Mouse (Mus musculus): ENCODE measurements around the gene Olfr221. TPM values are rescaled to one million over a fixed set of nuclear protein-coding genes. Genes with fewer than 3 reads are reported as not detected.

Olfr221 gene
- polyA plus RNA-seq, 1 experiment from 2014 or later: not detected

DNA sequence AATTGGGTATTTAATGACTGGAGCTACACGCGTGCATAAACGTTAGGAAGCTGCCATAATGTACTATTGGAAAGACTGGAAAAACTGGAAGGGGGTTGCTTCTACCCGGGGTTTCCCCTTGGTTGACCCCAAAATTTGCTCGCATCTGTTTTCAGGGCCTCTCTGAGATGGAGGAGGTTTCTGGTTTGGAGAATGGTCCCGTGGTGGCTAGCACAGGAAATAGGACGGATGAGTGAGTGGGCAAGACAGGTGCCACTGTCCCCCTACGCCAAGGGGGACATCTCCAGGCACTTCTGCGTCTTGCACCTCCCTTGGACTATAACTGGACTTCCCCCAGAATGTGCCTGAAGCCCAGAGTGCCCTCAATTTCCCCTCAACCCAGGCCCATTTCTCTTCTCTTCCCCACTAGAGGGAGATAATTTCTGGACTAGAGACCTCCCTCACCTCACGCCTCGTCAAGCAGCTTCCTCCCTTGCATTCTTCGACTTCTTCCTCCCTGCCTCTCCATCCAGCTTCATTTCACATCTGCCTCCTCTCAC lies 23.1 kb downstream of the Olfr221 start:
- no peaks in the 10 kb centered on the region for H3K9me3 ChIP-seq (replicated peaks)
- peaks cover 87% of the 10 kb centered on the region for H3K4me1 ChIP-seq (replicated peaks)
- peak overlapping the region; percentile 93 for H3K4me2 ChIP-seq
- ATAC-seq (ENCODE audit: insufficient read depth): peak; percentile 19
- no peaks in the 10 kb centered on the region for H3K27me3 ChIP-seq
- WGBS (ENCODE audit: insufficient replicate concordance): 24% methylated on average over 12 of the region's 12 CpGs
- no peaks in the 10 kb centered on the region for H3K36me3 ChIP-seq (replicated peaks)
- peak overlapping the region; percentile 91 for H3K9ac ChIP-seq
- peak overlapping the region; percentile 76 for H3K4me3 ChIP-seq (replicated peaks)
- H3K27ac ChIP-seq (replicated peaks): peak overlapping the region; percentile 96

DNA sequence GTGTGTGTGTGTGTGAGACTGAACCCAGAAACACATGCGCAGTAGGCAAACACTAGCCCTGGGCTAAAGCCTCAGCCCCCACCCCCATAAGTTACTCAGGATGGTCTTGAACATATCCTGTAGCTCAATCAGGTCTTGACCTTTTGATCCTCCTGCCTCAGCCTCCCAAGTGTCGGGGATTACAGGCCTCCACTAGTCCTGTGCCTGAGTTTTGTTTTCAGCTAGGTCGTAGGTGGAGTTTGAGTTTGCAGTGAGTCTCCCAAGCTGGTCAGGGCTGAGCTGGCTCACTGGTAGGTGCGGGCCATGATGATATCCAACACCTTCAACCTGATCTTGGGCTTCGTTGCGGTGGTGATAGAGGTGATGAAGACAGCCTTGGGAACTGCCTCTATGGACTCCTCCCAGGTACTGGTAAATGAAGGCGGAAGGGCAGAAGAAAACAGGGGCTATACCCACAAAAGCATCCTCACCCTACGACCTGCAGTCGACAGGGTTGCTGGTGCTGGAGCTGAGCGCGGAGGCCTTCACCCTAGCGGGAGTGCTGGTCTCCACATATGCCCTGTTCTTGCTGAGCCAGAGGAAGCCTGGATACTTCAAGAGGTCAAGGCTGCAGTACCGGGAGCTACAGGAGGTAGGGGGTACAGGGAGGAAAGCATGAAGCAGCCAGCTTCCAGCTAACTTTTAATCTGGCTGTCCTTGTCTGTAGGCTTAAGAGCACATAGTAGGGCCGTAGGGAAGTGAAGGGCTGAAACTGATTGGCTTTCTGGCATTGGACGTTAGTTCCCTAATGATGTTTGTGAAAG lies 23.8 kb downstream of the Olfr221 start:
- Histone ChIP-seq H3K9me3 (replicated peaks) (no peaks in the 10 kb centered on the region), H3K4me2 (peak overlapping the region; percentile 93), H3K27me3 (no peaks in the 10 kb centered on the region; the same call in 1 of the 2 replicates), H3K4me3 (replicated peaks) (peak overlapping the region; percentile 76; the same call in 1 of the 2 replicates), H3K36me3 (replicated peaks) (no peaks in the 10 kb centered on the region), H3K9ac (no peak overlapping the region), H3K4me1 (replicated peaks) (peaks cover 86% of the 10 kb centered on the region), H3K27ac (replicated peaks) (no peak overlapping the region)
- no peak for ATAC-seq (ENCODE audit: insufficient read depth)
- 80% methylated on average over 15 of the region's 15 CpGs for WGBS (ENCODE audit: insufficient replicate concordance)

DNA sequence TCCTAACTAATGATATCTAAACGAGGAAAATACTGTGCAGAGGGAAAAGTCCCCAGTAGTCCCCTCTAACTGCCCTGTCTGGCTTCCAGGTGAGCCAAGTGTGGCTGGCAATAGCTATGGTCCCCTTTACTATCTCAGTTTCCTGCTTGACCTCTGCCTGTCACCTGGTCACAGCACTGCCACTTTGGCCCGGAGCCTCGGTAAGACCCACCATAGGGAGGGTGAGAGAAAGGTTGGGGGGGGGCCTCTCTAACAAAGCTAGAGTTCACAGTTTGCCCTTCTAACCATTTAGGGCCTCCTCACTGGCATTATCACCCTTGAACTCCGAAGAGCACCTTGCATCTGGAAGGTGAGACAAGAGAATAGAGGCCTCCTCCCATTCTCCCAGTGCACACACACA lies 24.6 kb downstream of the Olfr221 start:
- Histone ChIP-seq H3K27ac (replicated peaks) (no peak overlapping the region), H3K4me1 (replicated peaks) (peaks cover 78% of the 10 kb centered on the region), H3K4me3 (replicated peaks) (no peak overlapping the region), H3K4me2 (no peak overlapping the region), H3K9me3 (replicated peaks) (no peaks in the 10 kb centered on the region), H3K36me3 (replicated peaks) (no peaks in the 10 kb centered on the region), H3K9ac (no peak overlapping the region), H3K27me3 (no peaks in the 10 kb centered on the region; the same call in 1 of the 2 replicates)
- WGBS (ENCODE audit: insufficient replicate concordance): 56% methylated on average over 4 of the region's 4 CpGs
- no peak for ATAC-seq (ENCODE audit: insufficient read depth)

DNA sequence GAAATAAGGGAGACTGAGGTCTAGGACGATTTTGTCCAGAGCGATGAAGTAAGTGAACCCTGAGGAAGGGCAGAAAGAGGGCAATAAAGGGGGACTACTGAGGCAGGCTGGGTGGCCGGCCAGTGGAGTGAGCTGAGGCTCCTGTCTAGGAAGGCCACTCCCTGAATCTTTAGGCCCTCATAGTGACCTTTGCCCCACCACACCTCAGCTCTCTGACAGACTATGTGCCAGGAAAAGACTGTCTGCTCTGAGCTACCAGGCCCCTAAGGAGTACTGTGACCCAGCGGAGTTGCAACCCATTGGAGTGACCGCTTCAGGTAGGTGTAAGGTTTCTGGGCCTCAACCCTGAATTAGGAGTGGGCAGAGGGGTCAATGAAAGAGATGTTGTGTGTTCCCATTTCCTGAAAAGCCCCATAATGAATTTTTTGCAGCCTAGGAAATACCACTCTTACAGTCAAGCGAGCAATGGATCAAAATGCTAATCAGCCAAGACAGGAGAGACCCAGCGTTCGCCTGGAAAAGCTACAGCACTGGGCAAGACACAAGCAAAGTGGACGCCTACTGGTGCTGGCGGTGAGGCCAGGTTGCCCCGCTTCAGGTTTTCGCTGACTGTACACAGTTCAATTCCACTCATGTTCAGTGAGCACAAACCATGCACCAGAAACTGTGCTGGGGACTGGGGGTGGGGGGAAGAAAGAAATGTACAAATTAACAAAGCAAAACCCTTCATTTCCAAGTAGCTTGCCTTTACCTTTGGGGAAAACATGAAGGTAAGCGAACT lies 25.4 kb downstream of the Olfr221 start:
- Histone ChIP-seq H3K27ac (replicated peaks) (no peak overlapping the region), H3K27me3 (no peaks in the 10 kb centered on the region; the same call in 1 of the 2 replicates), H3K9ac (no peak overlapping the region), H3K9me3 (replicated peaks) (no peaks in the 10 kb centered on the region), H3K4me2 (no peak overlapping the region), H3K4me3 (replicated peaks) (no peak overlapping the region), H3K36me3 (replicated peaks) (no peaks in the 10 kb centered on the region), H3K4me1 (replicated peaks) (peaks cover 70% of the 10 kb centered on the region)
- ATAC-seq (ENCODE audit: insufficient read depth): no peak
- WGBS (ENCODE audit: insufficient replicate concordance): 79% methylated on average over 13 of the region's 13 CpGs

DNA sequence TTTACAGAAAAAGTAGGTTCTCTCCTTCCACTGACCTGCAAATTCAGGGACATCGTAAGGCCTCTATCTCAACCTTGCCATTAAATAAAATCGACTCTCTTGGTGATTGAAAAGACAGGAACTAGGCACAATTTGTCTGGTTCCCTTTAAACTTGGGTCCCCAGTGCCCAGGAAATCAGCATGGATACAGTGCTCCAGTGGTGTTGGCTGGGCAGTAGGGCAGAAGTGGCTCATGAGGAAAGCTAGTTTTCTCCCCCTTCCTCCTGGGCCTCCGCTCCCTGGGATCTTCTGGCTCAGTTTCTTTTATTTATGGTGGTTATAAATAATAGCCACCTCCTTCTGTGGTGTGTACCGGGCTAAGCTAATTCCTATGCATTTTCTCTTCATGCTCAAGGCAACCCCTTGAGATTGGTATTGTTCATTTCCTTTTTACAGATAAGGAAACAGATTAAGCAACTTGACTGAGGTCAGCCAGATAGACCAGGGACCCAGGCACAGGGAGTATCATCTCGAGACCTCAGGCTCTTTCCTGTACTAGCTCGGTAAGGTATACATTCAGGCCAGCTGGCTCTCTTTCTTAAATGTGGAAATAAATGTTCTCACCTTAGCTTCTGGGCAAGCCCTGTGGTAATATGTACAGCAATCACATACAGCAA lies 26.7 kb downstream of the Olfr221 start, which contains the start of gene Tmem253:
Gene Tmem253, plus strand, starts transcription at position 214 of the 656 bp plus-strand sequence.
- no peak for ATAC-seq (ENCODE audit: insufficient read depth)
- Histone ChIP-seq H3K4me2 (peak within 1 kb of the TSS; percentile 96), H3K4me3 (replicated peaks) (peak within 1 kb of the TSS; percentile 70), H3K27ac (replicated peaks) (peak within 1 kb of the TSS; percentile 71), H3K4me1 (replicated peaks) (peaks cover 60% of the 10 kb centered on the region), H3K36me3 (replicated peaks) (no peaks in the 10 kb centered on the region), H3K9me3 (replicated peaks) (no peaks in the 10 kb centered on the region), H3K27me3 (no peaks in the 10 kb centered on the region; the same call in 1 of the 2 replicates), H3K9ac (peak within 1 kb of the TSS; percentile 69)
- WGBS (ENCODE audit: insufficient replicate concordance): 23% methylated on average over 6 of the region's 6 CpGs

DNA sequence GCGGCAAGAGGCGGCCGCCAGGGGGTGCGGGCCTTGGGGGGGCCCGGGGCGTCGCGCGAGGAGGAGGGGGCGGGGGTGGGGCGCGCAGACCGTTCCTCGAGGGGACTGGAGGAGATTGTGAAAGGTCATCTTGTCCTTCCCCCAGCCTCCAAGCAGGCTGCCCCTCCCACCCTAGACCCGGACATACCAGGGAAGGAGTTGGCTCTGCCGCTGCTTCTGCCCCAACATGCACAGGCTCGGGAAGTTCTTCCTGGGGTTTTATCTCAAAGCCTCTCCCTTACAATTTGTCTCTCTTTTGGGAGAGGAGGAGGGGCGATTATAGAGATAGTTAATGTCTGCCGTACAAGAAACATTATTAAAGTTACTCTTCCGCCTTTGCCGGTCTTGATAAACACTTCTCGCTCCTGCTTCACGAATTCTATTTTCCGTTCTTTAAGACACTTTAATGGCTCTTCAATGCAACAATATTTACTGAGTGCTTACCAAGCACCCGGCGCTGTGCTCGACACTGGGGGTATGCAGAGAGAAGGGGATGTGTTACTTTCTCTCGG lies 27.4 kb downstream of the Olfr221 start:
- Histone ChIP-seq H3K4me2 (peak overlapping the region; percentile 96), H3K27ac (replicated peaks) (peak overlapping the region; percentile 71), H3K36me3 (replicated peaks) (no peaks in the 10 kb centered on the region), H3K4me1 (replicated peaks) (peaks cover 61% of the 10 kb centered on the region), H3K4me3 (replicated peaks) (peak overlapping the region; percentile 70), H3K9ac (peak overlapping the region; percentile 69), H3K27me3 (no peaks in the 10 kb centered on the region; the same call in 1 of the 2 replicates), H3K9me3 (replicated peaks) (no peaks in the 10 kb centered on the region)
- no peak for ATAC-seq (ENCODE audit: insufficient read depth)
- WGBS (ENCODE audit: insufficient replicate concordance): under 1% methylated on average over 28 of the region's 28 CpGs

DNA sequence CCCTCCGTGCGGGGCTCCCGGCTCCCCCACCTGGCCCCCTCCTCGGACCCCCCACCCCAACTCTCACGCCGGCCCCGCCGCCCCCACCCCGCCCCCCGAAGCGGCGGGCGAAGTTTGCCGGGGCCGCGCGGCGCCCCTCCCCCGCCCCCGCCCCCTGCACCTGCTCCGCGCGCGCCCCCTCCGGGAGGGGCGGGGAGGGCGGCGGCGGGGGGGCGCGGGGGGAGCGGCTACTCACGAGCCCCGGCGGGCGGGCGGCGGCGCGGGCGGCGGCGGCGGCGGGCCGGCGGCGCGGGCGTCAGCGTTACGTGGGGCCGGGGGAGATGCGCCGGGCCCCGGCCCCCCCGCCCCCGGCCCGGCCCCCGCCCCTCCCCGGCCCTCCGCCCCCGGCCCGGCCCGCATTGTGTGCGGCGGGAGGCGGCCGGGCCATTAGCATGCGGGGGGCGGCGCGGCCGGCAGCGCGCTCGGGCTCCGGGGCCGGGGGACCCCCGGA lies 27.9 kb downstream of the Olfr221 start:
- H3K4me3 ChIP-seq (replicated peaks): peak overlapping the region; percentile 70
- peak overlapping the region; percentile 96 for H3K4me2 ChIP-seq
- no peaks in the 10 kb centered on the region; the same call in 1 of the 2 replicates for H3K27me3 ChIP-seq
- no peaks in the 10 kb centered on the region for H3K9me3 ChIP-seq (replicated peaks)
- no peaks in the 10 kb centered on the region for H3K36me3 ChIP-seq (replicated peaks)
- ATAC-seq (ENCODE audit: insufficient read depth): no peak
- peak overlapping the region; percentile 71 for H3K27ac ChIP-seq (replicated peaks)
- peaks cover 62% of the 10 kb centered on the region for H3K4me1 ChIP-seq (replicated peaks)
- 3% methylated on average over 16 of the region's 80 CpGs for WGBS (ENCODE audit: insufficient replicate concordance)
- peak overlapping the region; percentile 69 for H3K9ac ChIP-seq

DNA sequence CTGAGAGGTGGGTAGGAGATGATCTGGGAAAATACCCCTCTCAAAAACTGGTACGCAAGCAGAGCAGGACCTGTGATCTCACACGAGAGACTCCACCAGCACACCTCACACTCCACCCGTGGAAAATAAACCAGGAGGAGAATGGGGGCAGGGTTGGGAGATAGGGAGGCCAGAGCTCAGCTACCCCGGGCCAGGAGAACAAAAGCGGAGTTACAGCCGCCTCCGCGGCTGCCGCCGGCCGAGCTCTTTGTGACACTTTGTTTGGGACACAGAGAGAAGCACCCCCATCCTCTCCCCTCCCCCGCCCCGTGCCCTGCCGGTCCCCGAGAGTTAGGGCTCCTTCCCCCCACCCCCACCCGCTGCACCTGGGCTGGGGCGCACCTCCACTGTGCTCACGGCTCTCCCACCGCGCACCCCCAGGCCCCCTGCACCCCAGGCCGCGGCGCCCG lies 28.5 kb downstream of the Olfr221 start:
- Histone ChIP-seq H3K27me3 (no peaks in the 10 kb centered on the region; the same call in 1 of the 2 replicates), H3K9ac (peak overlapping the region; percentile 69; the same call in 1 of the 2 replicates), H3K36me3 (replicated peaks) (no peaks in the 10 kb centered on the region), H3K27ac (replicated peaks) (peak overlapping the region; percentile 71; the same call in 1 of the 2 replicates), H3K9me3 (replicated peaks) (no peaks in the 10 kb centered on the region), H3K4me2 (peak overlapping the region; percentile 96), H3K4me1 (replicated peaks) (peaks cover 61% of the 10 kb centered on the region), H3K4me3 (replicated peaks) (peak overlapping the region; percentile 70)
- ATAC-seq (ENCODE audit: insufficient read depth): peak; percentile 19; the same call in 1 of the 2 replicates
- WGBS (ENCODE audit: insufficient replicate concordance): 6% methylated on average over 22 of the region's 24 CpGs

DNA sequence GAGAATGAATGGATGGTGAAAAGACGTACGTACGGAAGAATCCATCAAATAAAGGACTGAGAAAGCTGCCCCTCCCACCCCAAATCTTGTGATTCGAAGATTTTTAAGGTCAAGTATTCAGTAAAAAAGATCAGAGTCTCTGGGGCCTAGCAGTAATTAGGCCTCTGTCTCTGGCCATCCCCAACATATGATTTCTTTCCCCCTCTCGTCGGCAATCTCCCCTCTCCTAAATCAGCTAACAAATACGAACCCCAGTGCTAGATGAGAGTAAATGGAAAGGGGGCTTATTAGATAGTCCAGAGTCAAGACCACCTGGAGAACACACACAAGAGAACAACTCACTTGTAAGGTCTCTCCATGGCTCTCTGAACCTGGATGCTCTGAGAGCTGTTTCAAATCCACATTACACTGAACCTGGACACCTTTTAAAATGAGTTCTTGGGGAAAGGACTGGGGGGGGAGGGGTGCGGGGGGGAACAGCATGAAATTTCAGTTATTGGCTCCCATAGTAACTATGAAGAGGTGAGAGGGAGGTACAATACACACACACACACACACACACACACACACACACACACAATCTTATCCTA lies 29.1 kb downstream of the Olfr221 start:
- WGBS (ENCODE audit: insufficient replicate concordance): 72% methylated on average over 8 of the region's 8 CpGs
- H3K4me2 ChIP-seq: peak overlapping the region; percentile 96; the same call in 1 of the 2 replicates

DNA sequence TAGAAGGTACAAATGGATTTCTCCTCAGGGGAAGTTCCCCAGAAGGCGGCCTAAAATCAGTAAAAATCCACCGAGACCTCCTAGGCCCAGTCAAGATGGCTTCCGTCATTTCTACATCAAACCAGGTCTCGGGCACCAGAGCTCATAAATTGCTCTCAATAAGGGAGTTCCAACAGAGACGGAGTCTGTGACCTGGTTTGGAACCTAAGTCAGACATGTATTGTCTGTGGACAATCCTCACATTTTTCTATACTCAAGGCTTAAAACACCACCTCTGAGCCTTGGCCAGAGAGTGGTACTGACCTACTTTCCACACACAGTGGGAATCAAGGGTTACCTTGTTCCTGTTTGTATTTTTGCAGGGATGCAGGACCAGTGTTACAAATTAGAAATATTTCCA lies 29.7 kb downstream of the Olfr221 start:
- Histone ChIP-seq H3K36me3 (replicated peaks) (peaks cover 7% of the 10 kb centered on the region), H3K27me3 (no peaks in the 10 kb centered on the region; the same call in 1 of the 2 replicates), H3K4me3 (replicated peaks) (no peak overlapping the region), H3K9ac (no peak overlapping the region), H3K4me1 (replicated peaks) (peaks cover 53% of the 10 kb centered on the region), H3K4me2 (no peak overlapping the region), H3K27ac (replicated peaks) (no peak overlapping the region), H3K9me3 (replicated peaks) (no peaks in the 10 kb centered on the region)
- WGBS (ENCODE audit: insufficient replicate concordance): 78% methylated on average over 5 of the region's 5 CpGs
- ATAC-seq (ENCODE audit: insufficient read depth): no peak

More for the DNA sequence above, 29.1 kb downstream of the Olfr221 start:
- Histone ChIP-seq H3K9me3 (replicated peaks) (no peaks in the 10 kb centered on the region), H3K27me3 (no peaks in the 10 kb centered on the region; the same call in 1 of the 2 replicates), H3K27ac (replicated peaks) (no peak overlapping the region), H3K4me3 (replicated peaks) (no peak overlapping the region), H3K4me1 (replicated peaks) (peaks cover 59% of the 10 kb centered on the region), H3K9ac (no peak overlapping the region), H3K36me3 (replicated peaks) (peaks cover 6% of the 10 kb centered on the region)
- ATAC-seq (ENCODE audit: insufficient read depth): no peak

Measured in liver, embryonic 15.5 days (tissue).